Mouse (Mus musculus) layer of hippocampus, postnatal 14 days (tissue): Measurements from ENCODE around the gene Srl. TPM values are rescaled to one million over a fixed set of nuclear protein-coding genes. Genes with fewer than 3 reads are reported as not detected.
A peak's percentile ranks its signal among the peaks of the same experiment; 100 is the strongest.

Source experiments
- DNase-seq, 2 experiments: peaks; one replicate each; pipeline ENCODE4 v3.0.0; 2021 to 2022; ENCODE audit warnings: low spot score in 2 of 2, mixed read lengths in 1 of 2
- total RNA-seq, 2 experiments: library from RNA; stranded (reverse); gene quantifications; 2 replicates each; pipeline ENCODE4 v1.2.3; 2021

Srl gene
- total RNA-seq, 2 experiments from 2014 or later, result 24.0 to 24.2 TPM

DNA sequence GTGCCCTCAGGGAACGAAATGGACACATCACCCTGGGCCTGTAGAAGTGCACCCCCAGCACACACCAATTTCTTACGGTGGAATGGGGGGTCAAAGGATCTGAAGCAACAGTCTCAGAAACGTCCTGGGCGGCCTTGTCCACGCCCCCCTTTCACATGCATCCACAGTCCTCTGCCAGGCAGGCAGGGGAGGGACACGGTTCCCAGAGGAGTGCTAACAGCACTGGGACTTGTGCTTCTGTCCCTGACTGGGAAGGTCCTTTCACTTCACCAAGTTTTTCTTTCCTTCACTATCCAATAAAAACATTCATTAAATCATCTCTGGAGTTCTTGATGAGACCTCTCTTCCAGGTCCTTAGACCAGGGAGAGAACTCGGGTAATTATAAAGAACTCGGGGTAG, 20.9 kb downstream of the Srl start:
- DNase-seq, result no peak

DNA sequence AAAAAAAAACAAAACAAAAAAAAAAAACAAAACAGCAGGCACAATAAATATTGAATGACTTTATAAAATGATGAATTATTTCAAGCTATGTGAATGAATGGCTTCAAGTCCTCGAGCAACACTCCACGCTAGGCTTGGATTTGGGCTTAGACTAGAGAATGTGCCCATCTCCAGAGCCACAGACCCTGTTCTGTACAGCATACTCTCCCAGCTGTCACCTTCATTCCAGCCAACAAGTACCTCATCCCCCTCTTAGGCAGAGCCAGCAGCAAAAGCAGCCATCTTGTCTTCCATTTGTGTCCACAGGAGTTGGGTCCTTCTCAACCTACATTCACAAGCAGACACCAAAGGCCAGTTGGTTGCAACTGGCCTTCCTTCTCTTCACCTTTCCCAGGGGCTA, 21.8 kb downstream of the Srl start:
- no peak for DNase-seq

DNA sequence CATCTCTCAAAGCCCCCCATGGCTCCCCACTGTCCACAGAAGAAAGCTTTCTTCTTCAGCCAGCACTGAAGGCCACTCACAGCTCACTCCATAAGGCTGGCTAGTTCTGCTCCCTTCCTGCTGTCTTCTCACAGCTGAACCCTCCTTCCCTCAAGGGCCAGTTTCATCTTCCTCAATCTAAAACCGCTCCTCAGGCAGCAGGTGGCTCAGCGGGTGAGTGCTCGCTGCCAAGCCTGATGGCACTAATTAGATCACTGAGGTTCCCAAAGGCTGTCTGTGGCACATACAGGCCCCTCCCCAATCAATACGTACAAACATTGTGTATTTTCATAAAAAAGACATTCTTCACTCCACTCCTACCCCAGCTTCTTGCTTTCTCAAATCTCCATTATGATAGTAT, 22.5 kb downstream of the Srl start:
- DNase-seq, result no peak

DNA sequence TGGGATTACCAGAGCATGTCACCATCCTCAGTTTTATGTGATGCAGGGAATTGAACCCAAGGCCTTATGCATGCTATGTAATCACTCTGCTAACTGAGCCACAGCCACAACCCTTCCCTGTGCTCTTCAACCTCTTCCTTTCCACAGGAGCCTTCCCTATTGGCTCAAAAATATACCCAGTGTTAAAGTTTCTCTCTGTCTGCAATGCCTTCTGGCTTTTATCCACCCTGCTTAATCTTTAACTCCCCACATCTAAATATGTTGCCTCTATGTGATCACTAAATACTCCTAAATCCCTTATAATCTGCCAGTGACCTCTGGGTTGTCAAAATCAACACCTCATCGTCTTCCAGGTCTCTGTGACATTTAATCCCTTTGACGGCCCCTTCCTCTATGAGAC, 23.7 kb downstream of the Srl start:
- no peak for DNase-seq

DNA sequence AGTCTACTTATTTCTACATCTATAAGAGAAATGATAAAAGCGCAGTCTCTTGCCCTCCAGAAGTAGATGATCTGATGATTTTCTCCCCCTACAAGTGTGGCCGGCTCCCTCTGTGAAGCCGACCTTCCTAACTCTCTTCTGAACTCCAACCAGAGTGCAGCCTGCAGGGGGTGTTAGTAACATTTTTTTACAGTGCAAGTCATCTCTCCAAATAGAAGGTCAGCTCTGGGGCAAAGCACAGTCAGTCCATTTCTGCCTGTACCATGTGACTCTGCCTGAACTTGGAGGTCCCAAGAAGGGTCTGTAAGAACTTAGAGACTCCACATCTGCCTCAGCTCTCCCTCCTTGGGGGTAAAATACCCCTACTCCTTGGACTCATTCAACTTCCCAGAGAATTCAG, 27.2 kb downstream of the Srl start:
- DNase-seq, result no peak

DNA sequence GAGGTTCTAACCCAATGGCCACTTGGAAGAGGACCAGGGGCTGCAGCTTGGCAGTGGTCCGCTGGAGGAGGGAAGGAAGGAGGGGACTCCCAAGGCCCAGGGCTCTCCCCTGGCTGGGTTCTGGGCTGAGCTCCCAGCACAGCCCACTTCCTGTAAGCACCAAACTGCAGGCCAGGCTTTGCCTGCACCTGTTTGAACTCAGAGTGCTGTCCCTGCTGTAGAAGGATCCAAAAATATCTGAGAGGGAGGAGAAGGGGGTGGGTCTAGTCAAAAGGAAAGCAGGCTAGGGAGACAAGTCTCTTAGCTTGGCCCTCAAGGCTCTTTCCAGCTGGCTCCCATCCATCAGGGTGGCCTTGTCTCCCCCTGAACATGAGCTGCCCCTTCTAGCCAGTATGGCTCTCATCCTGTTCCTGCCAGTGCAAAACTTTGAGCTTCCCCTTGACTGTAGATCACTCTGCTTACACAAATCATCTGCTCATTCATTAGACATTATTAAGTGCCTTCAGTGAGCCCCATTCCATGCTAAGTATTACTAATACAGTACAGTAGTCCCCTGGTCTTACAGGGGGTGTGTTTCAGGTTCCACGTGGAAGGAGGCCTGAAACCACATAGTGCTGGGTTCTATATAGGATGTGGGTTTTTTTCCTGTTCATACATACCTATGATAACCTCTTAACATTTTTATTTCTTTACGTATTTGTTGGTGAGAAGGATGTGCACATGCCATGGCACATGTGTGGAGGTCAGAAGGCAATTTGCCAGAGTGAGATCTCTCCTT, 28.8 kb downstream of the Srl start:
- peak; percentile 17 to 49 for DNase-seq

DNA sequence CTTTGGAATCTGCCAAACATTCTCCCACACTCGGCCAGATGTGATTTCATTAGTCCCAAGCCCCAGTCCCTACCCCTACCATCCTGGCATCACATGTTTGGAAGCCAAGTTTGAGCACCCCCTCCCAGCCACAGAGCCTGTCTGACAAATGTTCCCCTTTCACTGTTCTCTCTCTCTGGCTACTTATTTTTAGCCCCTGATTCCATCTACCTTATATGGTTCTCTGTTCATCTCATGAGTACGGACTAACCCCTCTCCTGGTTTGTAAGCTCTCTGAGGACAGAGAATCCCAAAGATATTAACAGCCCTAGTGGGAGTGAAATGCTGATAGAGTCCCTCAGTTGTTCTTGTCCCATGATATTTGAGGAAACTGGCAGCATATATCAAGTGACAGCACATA, 30.2 kb downstream of the Srl start:
- DNase-seq, result peak; percentile 24 to 59

DNA sequence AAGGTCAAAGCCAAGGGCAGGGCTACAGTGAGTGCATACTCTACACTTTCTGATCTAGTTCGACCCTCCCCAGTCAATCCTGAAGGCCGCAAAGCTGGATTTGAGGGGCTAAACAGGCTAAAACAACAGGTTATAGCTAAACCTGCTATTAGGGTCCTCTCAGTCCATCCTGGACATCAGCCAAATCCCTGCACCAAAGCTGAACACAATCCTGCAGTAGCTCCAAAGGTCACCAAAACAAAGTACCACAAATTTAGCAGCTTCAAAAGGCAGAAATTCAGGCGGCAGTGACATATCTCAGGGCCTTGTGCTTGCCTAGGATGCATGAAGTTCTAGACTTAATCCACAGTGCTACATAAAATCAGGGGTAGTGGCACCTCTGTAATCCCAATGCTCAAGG, 35.4 kb downstream of the Srl start:
- no peak for DNase-seq

DNA sequence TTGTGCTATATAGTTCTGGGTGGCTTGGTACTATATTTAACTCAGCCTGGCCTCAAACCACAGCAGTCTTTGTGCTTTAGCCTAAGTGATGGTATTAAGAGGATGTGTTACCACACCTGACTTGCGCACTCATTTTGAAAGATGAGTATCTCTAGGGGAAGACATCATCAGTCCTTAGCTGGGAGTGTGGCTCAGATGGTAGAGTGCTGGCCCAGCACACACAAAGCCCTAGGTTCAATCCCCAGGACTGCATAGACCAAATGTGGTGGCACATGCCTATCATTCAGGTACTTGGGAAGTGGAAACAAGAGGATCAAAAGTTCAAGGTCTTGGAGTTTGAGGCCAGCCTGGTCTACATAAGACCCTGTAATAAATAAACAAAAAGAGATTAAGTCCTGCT, 38.1 kb downstream of the Srl start:
- DNase-seq, result no peak

DNA sequence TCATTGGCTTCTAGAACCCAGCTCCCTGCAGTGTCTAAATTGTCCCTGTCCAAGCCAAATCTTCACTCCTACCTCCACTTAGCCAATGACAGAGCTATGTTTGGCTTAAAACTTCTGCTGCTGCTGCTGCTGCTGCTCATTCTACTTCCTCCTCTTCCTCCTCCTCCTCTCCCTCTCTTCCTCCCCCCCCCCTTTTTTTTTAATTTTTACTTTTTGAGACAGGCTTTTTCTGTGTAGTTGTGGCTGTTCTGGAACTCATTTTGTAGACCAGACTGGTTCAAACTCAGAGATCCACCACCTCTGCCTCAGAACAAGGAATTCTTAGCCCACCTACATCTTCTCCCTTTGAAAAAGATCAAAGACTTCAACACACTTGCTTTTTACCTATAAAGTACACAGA, 39.0 kb downstream of the Srl start:
- DNase-seq, result no peak

DNA sequence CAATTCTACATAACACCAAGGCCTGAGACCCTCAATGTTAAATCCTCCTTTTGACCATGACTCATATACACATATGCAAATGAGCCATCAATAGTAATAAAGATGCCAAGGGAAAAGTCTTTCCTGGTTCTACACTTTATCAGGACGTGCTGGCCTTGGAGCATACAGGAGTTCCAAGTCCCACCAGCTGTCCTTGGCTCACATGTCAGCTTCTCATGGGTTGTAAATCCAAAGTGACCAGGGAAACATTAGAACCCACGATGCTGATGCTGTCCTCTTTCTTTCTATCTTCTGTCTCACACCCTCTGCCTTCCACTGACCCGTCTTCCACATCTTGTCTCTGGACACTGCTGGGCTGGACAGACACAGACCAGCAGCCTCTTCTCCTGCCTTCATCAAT, 39.9 kb downstream of the Srl start:
- DNase-seq, result no peak

DNA sequence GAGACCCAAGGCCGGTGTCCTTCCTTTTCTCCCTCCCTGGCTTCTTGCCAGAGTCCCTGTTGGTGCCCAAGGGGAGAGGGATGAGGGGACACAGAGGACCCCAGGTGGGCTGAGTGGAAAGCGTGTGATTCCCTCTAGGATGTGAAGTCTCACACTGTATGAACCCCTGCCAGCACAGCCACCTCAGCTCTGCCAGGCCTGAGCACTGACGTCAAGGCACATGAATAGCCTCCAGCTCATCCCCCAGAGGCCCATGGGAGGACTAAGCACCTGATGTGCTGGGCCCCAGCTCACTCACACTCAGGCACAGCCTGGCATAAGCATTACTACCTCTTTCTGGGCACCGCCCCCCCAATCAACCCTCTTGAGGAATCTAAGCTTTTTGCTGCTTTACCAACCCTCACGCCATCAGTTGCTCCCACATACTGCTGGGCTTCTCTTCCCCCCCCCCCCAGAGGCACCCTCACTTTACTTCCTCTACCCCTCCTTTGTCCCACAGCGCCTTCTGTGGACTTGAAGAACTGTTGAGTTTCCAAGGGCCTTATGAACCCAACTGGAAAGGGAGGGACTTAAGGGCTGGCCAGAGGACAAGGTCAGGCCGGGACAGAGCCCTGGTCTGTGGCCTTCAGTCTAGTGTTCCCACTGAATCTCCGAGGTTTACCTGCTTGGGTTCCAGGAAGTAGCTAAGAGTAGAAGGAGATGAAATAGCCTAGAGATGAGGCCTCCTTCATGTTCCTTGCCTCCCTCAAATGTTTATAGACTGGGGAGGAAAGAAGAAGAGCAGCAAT, 40.8 kb downstream of the Srl start:
- DNase-seq, result no peak

DNA sequence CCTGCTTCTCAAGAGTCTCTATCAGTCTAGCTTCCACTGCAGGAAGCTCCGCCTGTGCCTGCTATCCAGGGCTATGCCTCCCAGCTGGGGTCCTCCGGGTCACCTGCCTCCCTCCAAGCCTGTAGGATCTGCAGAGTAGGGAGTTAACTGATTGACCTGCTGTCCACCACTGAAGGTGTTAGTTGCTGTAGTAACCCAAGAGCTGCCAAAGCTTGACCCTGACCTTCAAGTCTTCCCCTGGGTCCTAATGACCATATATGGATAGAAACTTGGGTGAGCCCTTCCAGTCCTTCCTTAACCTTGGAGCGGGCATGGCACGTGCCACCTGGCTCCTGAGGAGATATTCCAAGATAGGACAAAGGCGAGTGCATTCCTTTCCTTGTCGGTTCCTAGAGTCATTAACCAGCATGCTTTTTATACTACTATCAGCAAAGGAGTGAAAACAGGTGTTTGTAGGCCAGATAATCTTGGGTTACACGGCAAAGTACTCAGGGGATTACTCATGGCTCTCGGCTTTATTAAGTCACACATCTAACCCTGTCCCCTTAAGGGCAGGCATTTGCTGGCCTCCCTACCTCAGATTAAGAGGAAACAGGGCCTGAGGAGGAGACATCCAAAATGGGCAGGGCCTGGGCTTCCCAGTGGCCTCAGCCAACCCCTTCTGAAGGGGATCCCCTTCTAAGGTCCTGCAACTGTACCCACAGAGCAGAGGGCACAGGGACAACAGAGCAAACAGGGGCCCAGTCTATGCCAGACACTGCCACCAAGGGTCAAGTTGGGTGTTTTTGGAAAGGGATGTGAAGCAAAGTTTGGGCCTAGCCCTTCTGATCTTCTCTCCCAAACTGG, 43.6 kb downstream of the Srl start:
- DNase-seq, result no peak

DNA sequence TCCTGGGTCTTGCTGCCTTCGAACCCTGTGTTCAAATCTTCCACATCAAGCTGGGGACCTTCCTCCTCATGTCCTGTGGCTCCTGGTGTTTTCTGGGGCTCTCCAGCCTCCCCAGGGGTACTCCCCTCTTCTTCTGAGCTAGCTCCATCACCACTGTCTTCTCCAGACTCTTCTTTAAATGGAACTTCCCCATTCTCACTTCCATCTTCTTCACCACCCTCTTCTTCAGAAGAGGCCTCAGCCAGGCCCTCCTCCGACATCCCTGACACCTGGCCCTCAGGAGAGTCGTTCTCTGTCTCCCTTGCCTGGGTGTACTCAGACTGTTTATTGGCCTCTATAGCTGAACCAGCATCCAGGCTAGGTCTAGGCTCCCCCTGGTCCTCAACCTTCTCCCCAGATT, 45.1 kb downstream of the Srl start:
- DNase-seq, result no peak

DNA sequence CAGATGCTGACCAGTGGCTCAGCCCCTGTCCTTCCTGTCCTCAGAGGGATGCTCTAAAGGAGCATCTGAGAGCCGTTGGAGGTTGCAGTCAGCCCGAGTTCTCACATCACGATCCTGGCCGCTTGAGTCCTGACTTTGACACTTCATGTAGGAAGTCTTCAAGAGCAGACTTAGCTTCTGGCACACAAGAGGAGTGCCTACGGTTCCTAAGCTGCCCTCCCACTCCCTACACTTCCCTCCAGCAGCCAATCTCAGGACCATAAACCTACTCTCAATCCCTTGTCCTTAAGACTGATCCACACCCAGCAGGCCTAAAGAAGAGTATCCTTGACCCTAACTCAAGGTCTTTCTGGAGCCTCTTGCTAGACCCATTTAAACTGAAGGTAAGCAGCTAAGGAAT, 45.8 kb downstream of the Srl start:
- peak in 1 of 2 experiments; percentile 41 for DNase-seq

DNA sequence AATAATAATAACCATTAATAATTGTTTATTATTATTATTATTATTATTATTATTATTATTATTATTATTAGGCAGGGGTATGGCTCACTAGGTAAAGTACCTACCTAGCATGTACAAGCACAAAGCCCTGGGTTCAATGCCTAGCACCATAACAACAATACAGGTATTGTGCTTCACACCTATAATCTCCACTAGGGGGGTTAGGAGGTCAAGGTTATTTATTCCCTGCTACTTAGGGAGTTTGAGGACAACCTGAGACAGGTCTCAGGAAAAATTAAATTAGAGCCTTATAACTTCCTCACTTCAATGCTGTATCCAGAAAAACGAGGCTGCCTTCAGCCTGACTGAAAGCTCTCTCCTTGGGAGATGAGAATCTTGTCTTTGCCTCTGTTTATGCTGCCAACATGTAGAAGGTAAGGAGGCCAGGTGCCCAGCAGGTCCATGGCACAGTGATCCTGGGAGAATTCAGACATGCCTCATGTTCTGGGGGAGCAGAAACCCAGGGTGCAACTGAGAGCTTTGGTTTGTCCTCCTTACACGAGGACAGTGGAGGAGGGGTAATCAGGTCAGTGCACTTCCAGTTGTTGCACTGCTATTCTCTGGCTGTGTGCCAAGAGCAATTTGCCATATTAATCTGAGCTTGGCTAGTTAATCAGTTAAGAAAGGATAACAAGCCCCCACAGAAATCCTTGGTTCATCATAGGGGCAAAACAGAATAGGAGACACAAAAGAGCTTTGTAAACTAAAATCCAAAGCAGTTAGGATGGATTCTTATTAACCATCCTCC, 48.6 kb downstream of the Srl start:
- DNase-seq, result no peak

DNA sequence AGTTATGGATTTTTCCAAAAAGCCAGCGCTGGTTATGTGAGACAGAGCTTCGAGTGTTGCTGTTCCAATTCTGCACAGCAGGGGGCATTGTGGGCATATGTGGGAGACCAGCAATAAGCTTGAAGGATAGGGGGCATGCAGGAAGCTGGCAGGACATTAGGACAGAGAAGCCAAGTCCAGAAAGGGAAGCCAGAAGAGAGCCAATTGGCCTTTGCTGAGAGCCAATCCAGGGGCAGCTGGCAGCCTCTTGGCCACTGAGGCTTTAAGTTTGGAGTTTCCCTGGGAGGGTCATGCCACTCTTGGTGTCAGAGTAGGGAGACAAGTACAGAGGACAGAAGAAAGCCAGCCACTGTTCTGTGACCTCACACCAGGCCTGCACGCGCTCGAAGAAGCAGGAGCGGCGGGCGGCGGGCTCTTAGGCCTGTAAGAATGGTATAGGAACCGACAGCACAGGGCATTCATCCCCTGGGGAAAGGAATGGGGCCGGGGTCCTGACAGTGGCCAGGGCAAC, 52.4 kb downstream of the Srl start:
- peak; percentile 93 to 95 for DNase-seq

DNA sequence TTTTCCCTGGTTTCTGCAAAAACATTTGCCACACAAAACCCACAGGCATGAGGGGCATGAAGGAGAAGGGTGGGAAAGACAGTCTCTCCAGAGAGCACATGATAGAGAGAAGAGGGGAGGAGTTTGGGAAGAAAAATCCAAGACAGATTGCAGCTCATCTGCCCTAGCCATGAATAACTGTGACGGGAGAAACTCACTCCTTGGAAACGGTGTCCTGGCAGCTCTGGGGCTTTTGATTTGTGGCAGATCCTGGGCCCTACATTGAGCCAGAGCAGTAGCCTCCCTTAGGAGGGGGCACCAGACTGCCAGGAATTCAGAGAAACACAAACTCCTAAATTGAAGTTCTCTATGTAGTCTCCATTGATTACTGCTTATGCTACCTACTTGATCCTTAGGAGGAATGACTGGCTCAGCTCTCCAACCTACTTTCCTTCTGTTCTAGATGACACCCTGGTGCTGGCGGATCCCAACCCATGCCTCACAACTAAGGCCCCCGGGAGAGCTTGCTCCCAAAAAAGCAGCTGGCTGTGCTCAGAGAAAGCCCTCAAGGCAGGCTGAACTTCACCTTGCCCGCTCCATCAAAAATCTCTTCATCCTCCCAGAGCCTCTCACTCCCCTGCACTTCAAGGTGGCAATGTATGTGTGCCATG, 60.9 kb downstream of the Srl start:
- peak; percentile 26 to 40 for DNase-seq

DNA sequence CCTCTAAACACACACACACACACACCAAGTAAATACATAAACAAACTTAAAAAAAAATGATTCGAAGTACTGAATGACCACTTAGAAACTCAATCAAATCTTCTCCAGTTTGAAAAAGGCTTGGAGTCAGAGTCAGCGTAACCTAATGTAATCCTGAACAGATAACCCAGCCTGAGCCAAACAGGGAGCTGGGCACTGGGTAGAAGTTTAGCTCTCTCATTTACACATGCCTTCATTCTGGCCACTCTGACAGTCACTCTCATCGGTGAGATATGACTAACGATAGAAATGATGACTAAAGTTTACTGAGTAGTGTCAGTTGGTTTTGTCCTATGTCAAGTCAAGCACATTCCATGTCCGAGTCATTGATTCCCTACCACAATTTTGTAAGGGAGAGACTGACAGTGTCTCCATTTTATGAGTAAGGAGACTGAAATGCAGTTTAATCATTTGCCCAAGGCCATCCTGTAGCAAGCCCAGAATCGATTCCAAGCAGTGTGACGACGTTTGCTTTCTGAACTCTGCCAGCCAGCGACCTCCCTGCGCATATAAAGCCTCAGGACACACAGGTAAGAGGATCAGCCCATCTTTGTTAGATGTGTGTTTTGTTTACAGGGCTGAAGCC, 63.9 kb downstream of the Srl start:
- DNase-seq, result no peak
